Mouse (Mus musculus) ZHBTc4 (cell line): ENCODE measurements at regions not wholly inside any gene's neighbourhood (a gene's known extent, or its start where the extent isn't known, plus 50 kb on each side); places are given as distances from the start of the nearest gene placed in this dataset.
A peak's percentile ranks its signal among the peaks of the same experiment; 100 is the strongest.

Experiments
- DNase-seq: peaks from one replicate; pipeline ENCODE4 v3.0.0-alpha.2; 2011; ENCODE audit warnings: low read depth, low spot score

- DNase-seq: no peak
Measured at GRCm38 (mm10) chr12:69101965-69102364, 57.0 kb downstream of the Rps29 start.

- DNase-seq: peak; percentile 54
Measured at GRCm38 (mm10) chr12:69094856-69095255, 64.1 kb downstream of the Rps29 start.

GRCm38 (mm10) chr12:69093073-69093797 lies 65.8 kb downstream of the Rps29 start:
- peak; percentile 60 for DNase-seq

GRCm38 (mm10) chr12:69087928-69088609 lies 70.9 kb downstream of the Rps29 start:
- peak; percentile 74 for DNase-seq

- DNase-seq: no peak
Measured at GRCm38 (mm10) chr12:69085522-69086179, 73.3 kb downstream of the Rps29 start.

GRCm38 (mm10) chr12:69084656-69085055 lies 74.3 kb downstream of the Rps29 start:
- no peak for DNase-seq

GRCm38 (mm10) chr12:69082051-69082450 lies 76.9 kb downstream of the Rps29 start:
- no peak for DNase-seq

GRCm38 (mm10) chr12:69039553-69039952 lies 119.4 kb downstream of the Rps29 start:
- no peak for DNase-seq

- peak; percentile 10 for DNase-seq
Measured at GRCm38 (mm10) chr12:69023594-69023993, 135.4 kb downstream of the Rps29 start.

GRCm38 (mm10) chr12:69016705-69017306 lies 142.2 kb downstream of the Rps29 start:
- no peak for DNase-seq

- no peak for DNase-seq
Measured at GRCm38 (mm10) chr12:69005141-69005540, 153.8 kb downstream of the Rps29 start.

- DNase-seq: no peak
Measured at GRCm38 (mm10) chr12:69002106-69002505, 156.9 kb downstream of the Rps29 start.

GRCm38 (mm10) chr12:68997259-68997658 lies 161.7 kb downstream of the Rps29 start:
- DNase-seq: no peak

- DNase-seq: no peak
Measured at GRCm38 (mm10) chr12:68996740-68997139, 162.2 kb downstream of the Rps29 start.

GRCm38 (mm10) chr12:68980640-68981039 lies 178.3 kb downstream of the Rps29 start:
- DNase-seq: no peak

GRCm38 (mm10) chr12:68980173-68980572 lies 178.8 kb downstream of the Rps29 start:
- no peak for DNase-seq

GRCm38 (mm10) chr12:68979232-68979631 lies 179.8 kb downstream of the Rps29 start:
- DNase-seq: no peak

- no peak for DNase-seq
Measured at GRCm38 (mm10) chr12:68977276-68977675, 181.7 kb downstream of the Rps29 start.

- DNase-seq: no peak
Measured at GRCm38 (mm10) chr12:68947240-68947639, 211.7 kb downstream of the Rps29 start.

- no peak for DNase-seq
Measured at GRCm38 (mm10) chr12:68910590-68910989, 248.4 kb downstream of the Rps29 start.

- DNase-seq: no peak
Measured at GRCm38 (mm10) chr12:68904770-68905169, 254.2 kb downstream of the Rps29 start.

- no peak for DNase-seq
Measured at GRCm38 (mm10) chr12:68889141-68889540, 269.8 kb downstream of the Rps29 start.
